Mouse (Mus musculus) frontal cortex, adult (tissue): Measurements from ENCODE around the gene AC140267.1.
A peak's percentile ranks its signal among the peaks of the same experiment; 100 is the strongest.

ENCODE experiments used
- ATAC-seq: cut with Nextera tagmentation; 2 replicates; pipeline ENCODE4 v1.9.2; 2017; ENCODE audit warnings: mild to moderate bottlenecking, moderate library complexity, mixed read lengths; ENCODE audit not compliant: low TSS enrichment

AC140267.1 gene

DNA sequence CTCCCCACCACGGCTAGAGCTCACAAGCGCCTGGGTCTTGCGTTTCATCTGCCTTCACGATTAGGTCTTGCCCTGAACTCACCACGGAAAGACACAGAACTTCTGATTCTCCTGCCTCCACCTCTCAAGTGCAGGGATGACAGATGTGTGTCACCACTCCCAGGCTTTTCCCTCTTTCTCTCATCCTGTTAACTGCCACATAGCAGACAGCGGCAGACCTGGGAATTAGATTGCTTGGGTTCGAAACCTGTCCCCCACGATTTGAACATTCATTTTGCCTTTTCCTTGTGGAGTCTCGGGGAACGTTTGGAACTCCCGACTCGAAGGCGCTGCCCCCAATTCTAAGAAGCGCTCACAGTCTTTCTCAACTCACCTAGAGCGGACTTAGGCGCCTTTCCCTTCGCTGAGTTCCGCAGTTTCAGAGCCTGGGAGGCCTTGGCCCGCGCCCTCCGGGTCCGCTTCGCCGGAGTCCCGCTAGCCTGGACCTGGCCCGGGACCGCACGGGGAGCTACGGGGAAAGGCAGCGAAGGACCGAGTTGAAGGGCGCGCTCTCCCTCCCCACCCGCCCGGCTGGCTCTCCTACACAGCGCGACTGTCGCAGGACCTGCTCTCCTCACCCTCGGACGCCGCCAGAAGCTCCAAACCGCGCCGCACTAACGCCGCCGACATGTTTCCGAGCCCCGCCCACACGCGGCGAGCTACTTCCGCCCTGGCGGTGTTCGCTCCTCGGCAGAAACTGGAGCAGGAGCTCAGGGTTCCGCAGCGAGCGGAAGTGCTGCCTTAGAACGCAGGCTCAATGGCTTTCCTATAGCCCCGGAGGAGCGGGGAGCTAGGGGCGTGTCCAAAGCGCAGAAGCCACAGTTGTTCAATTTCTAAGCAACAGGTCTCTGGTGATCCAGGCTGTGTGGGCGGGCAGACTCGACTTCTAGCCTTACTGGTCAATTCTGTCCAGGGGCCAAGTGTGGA, 28.3 kb downstream of the AC140267.1 start, which contains the start of gene Rps19bp1:
TSS of gene Rps19bp1 (minus strand) at position 706 of the 966 bp plus-strand sequence.
- peak; percentile 90 for ATAC-seq

DNA sequence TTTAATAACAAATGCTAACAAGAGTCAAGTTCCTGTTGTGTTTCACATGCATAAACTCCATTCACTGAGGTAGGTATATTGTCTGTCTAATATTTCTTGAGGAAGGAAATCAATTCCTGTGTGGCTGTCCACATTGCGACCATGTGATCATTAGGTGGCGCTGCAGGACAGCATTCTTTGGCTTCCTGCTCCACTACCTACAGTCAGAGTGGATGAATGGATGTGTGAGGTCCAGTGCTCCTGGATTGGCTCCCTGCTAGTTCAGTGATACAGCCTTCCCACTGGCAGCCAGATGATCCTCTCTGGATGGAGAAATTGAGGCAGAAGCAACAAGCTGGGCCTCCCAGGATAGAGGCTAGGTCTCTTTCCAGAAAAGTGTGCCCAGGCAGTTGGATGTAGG, 30.6 kb downstream of the AC140267.1 start:
- ATAC-seq = peak; percentile 76

DNA sequence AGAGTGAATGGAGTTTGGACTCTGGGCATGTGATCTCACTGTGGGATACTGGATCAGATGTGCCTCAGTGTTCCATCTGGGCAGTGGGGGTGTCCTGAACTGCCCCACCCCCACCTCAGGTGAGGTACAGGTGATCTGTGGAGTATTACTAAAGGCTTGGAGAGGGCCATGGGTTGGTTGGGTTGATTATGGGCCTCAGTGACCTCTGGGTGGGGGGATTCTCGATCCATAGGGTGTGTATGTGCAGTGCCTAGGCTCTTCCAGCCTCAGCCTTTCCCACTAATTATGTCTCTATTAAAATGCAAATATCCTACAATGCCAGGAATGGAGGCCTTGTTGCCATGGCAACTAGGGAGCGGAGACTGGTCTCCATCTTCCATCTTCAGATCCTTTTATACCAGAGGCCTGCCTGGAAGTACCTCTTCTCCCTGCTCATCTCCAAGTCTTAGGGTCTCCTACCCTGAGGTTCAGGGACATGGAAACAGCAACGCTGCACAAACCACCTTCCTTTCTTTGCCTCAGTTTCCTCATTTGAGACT, 36.3 kb downstream of the AC140267.1 start:
- ATAC-seq = no peak

DNA sequence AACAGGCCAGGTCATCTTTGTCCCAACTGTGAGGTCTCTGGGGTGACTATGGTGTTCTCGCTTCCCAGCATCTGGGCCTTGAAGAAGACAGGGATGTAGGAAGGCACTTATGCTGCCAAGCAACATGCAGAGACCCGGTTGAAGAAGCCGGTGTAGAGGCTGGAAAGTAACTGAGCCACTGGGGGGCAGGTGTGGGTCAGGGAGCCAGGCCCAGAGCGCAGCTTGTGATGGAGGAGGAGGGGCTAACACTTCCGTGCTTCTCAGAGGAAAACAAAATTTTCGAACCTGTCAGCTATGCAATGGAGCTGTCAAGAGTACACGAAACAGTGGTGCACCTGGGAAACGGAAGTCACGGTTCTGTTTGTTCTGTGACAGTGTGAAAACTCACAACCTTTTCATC, 41.5 kb downstream of the AC140267.1 start:
- ATAC-seq = no peak

DNA sequence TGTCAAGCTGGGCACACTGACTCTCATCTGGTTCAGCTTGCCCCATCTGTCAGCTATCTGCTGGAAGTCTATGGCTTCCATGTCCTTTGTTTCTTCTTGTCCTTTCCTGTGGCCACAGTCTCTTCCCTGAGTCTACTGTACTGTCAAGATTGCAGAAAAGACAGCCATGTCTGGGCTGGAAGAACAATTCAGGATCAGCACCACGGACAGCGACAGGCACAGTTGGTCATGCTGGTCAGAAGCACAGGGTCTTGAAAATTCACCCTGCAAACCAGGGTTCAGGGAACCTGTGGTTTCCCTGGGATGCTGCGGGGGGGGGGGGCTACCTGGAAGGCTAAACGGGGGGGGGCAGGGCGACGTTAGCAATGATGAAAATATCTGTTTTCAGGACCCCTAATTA, 42.0 kb downstream of the AC140267.1 start:
- no peak for ATAC-seq

DNA sequence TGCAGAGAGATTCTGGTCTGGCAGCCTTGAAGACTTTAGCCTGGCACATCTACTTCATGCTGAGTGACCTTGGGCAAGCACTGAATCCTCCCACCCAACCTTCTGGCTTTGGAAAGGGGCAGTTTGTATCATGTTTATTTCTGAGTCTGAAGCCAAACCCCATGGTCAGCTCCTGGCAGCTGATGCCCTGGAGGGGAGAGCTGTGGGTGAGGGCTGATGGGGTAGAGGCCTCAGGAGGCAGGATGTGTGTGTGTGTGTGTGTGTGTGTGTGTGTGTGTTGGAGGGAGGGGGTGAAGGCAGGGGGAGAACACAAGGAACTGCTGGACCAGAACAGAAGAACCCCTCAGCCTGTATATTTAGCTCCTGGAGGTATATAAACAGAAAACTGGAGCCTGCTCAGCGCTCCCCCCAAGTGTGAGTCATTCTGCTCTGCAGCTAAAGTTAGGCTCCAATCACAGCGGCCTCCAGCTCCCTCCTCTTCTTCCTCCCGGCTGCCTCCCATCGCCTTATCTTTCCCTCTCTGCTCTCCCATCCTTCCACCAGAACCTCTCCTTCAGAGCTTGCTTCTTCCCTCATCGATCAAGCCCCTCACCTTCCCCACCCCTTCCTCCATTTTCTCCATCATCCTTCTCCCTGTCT, 42.6 kb downstream of the AC140267.1 start:
- ATAC-seq = peak; percentile 91

DNA sequence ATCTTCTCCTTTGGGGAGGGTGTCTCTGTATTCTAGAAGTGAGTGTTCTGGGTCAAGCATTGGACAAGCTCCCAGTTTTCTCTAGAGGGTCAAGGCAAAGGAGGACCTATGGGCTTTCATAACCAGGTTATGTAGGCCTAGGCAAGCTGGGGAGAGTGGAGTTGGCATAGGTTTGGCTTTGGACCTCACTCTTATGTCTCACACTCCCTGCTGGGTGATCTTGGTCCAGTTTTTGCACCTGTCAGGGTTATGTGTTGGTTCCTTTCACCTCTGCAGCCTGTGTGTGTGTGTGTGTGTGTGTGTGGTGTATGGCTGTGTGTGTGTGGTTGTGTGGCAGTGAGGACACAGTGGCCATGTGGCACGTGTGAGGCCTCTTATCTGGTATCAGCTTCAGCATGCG, 43.4 kb downstream of the AC140267.1 start:
- peak; percentile 18; the same call in 1 of the 2 replicates for ATAC-seq

DNA sequence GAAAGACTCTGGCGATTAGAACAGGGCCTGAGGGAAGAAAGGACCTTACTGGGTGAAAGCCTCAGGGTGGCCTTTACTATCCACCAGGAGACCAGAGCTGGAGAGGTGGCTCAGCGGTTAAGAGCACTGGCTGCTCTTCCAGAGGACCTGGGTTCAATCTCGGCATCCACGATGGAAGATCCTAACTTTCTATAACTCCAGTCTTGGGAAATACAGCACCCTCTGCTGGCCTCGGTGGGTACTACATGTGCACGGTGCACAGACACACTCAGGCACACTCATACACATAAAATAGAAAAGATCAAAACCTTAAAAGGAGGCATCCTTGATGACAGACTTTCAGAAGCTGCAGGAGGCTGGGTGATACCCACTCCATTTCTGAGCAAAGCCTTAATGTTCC, 45.0 kb downstream of the AC140267.1 start:
- ATAC-seq = no peak
